Mouse (Mus musculus): ENCODE results near the gene Fnip1. TPM values are rescaled to one million over a fixed set of nuclear protein-coding genes. Genes with fewer than 3 reads are reported as not detected.
A peak's percentile ranks its signal among the peaks of the same experiment; 100 is the strongest.
"Not testable (repeated sequence)": the region's sequence is repeated elsewhere in the genome, so short reads cannot be mapped to it uniquely, and the experiment has no call there.

Gene Fnip1
- 10.7 and 12.4 TPM in 2 replicates for polyA plus RNA-seq (2016; fragmentation: Nextera tagmentation; extraction: Ambion mirVana)

DNA sequence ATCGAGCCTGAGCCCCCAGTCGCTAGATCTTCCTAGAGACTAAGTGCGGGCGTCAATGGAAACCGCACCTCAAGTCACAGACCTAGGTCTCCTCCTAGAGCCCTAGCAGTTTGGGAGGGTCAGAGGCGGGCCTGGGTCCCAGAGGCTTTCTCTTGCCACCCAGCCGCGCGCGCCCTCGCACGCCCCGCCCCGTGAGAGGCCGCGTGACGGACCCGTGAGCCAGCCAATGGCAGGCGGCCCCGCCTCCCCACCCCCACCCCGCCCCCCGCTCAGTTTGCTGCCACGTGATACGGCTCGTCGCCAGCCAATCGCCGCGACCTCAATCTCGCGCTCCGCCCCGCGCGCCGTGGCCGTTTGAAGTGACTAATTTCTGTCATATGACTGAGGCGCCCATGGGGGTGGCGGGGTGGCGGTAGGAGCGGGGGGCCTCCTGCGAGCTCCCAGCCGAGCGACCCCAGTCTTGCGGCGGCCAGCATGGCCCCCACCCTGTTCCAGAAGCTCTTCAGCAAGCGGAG, at the start of gene Fnip1:
Fnip1 (plus strand) TSS at position 377 of the 515 bp plus-strand sequence.
- WGBS, result under 1% methylated on average over 45 of the region's 47 CpGs
- peak within 1 kb of the TSS; percentile 66 for H3K4me2 ChIP-seq (replicated peaks)
- 0 out of 2 replicates have a peak, but pooled peaks cover 13% of the 10 kb centered on the region for H3K4me1 ChIP-seq
- peak within 1 kb of the TSS; percentile 83 for H3K9ac ChIP-seq
- peak within 1 kb of the TSS; percentile 52 for H3K27ac ChIP-seq
- H3K9me3 ChIP-seq, result no peaks in the 10 kb centered on the region
- ATAC-seq (ENCODE audit: insufficient number of reproducible peaks, insufficient read depth, low FRiP score, low TSS enrichment), result peak; percentile 90
- peak within 1 kb of the TSS; percentile 94 for H3K4me3 ChIP-seq
- no peaks in the 10 kb centered on the region for H3K36me3 ChIP-seq
- no peaks in the 10 kb centered on the region for H3K27me3 ChIP-seq

DNA sequence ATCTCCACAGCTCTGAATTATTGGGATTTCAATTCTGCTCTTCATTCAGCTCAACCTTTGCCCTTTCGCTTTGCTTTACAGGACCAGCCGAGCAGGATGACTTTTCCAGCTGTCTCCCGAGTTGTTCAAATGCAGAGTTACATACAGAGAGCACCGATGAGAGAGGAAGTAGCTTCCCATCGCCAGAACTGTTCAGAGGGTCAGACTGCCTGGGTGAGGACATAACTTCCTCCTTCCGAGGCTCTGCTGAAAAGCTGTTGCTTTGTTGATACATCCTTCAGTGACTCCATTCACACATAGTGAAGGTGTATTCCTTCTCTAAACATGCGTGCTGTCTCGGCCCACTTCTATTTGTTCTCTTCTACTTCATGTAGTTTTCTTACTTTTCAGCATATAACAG, 47.6 kb upstream of the Fnip1 start:
- no peak overlapping the region for H3K9ac ChIP-seq
- H3K4me3 ChIP-seq, result no peak overlapping the region
- no peak for ATAC-seq (ENCODE audit: insufficient number of reproducible peaks, insufficient read depth, low FRiP score, low TSS enrichment)
- H3K36me3 ChIP-seq, result no peaks in the 10 kb centered on the region
- H3K4me1 ChIP-seq, result no peaks in the 10 kb centered on the region
- H3K27me3 ChIP-seq, result no peaks in the 10 kb centered on the region
- no peak overlapping the region for H3K4me2 ChIP-seq (replicated peaks)
- H3K27ac ChIP-seq, result no peak overlapping the region
- WGBS, result 70% methylated on average over 8 of the region's 8 CpGs
- no peaks in the 10 kb centered on the region for H3K9me3 ChIP-seq

DNA sequence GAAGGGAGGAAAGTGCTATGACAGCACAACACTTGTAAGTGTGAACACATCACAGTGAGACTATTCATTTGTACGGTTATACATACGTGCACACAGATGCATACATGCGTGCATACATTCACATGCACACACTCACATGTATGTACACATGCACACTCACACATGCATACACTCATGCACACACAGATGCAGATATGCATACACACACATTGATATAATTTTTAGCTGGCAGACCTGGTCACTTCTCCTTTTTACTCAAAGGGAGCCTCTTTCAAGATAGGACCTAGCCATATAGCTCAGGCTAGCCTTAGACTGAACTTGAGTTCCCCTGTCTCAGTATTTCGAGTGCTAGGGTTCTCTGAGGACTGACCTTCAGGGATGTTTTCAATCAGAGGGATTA, 46.7 kb upstream of the Fnip1 start:
- no peaks in the 10 kb centered on the region for H3K36me3 ChIP-seq
- no peaks in the 10 kb centered on the region for H3K9me3 ChIP-seq
- H3K27ac ChIP-seq, result no peak overlapping the region
- H3K4me2 ChIP-seq (replicated peaks), result no peak overlapping the region
- no peaks in the 10 kb centered on the region for H3K27me3 ChIP-seq
- 82% methylated on average over 4 of the region's 4 CpGs for WGBS
- ATAC-seq (ENCODE audit: insufficient number of reproducible peaks, insufficient read depth, low FRiP score, low TSS enrichment), result no peak
- no peaks in the 10 kb centered on the region for H3K4me1 ChIP-seq
- H3K4me3 ChIP-seq, result no peak overlapping the region
- no peak overlapping the region for H3K9ac ChIP-seq

DNA sequence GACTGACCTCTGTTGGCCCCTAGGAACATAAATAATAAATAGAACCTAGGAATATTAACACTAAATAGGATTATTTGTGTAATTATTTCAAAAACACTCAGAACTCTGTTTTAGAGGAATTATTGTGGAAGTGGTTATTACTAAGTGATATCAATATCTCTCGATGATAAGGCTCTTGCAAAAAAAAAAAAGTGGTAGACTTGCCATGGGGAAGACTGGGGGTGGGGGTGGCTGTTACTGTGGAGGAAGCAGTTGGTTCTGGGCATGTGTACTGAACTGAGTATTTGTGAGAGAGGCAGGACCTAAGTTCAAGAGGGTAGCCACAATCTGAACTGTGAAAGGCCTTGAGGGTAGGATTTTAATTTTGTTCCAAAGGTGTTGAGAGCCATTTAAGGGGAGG, 41.3 kb upstream of the Fnip1 start:
- no peaks in the 10 kb centered on the region for H3K27me3 ChIP-seq
- WGBS, result 90% methylated on average over 1 of the region's 1 CpGs
- H3K4me2 ChIP-seq (replicated peaks), result no peak overlapping the region
- no peaks in the 10 kb centered on the region for H3K4me1 ChIP-seq
- H3K36me3 ChIP-seq, result no peaks in the 10 kb centered on the region
- ATAC-seq (ENCODE audit: insufficient number of reproducible peaks, insufficient read depth, low FRiP score, low TSS enrichment), result no peak
- H3K4me3 ChIP-seq, result no peak overlapping the region
- H3K27ac ChIP-seq, result no peak overlapping the region
- no peaks in the 10 kb centered on the region for H3K9me3 ChIP-seq
- H3K9ac ChIP-seq, result no peak overlapping the region

DNA sequence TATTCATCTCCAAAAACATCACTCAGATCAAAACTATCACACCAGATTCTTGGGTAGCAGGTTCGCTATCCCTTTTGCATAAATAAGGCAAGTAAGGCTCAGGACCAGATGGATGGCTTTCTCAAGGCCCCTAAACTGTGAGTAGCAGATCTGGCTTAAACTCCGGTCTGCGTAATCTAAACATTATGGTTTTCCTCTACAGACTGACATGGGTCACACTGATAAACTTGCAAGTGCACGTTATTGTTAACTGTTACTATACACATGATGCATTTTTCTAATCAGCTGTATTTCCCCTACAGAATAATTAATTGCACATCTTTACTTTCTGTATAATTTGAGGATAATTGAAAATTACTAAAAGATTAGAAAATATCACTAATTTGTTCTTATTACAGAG, 39.9 kb upstream of the Fnip1 start:
- H3K4me3 ChIP-seq, result no peak overlapping the region
- H3K9ac ChIP-seq, result no peak overlapping the region
- no peak for ATAC-seq (ENCODE audit: insufficient number of reproducible peaks, insufficient read depth, low FRiP score, low TSS enrichment)
- no peak overlapping the region for H3K4me2 ChIP-seq (replicated peaks)
- H3K27ac ChIP-seq, result no peak overlapping the region
- no peaks in the 10 kb centered on the region for H3K4me1 ChIP-seq
- no peaks in the 10 kb centered on the region for H3K27me3 ChIP-seq
- no peaks in the 10 kb centered on the region for H3K36me3 ChIP-seq
- no peaks in the 10 kb centered on the region for H3K9me3 ChIP-seq
- WGBS, result 58% methylated on average over 4 of the region's 4 CpGs

DNA sequence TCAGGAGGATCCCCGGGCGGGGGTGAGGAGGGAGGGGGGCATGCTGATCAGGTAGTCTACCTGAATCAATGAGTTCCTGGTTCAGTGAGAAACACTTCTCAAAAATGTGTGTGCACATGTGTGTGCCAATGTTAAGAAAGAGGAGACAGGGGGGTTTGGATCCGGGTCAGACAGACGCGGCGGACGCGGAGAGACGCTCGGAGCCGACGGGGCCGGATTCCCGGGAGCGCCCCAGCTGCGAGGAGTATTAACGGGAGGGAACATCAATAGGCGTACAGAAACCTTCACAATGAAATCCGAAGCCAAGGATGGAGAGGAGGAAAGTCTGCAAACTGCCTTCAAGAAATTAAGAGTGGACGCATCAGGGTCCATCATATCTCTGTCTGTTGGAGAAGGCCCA, 37.2 kb upstream of the Fnip1 start:
- not testable (repeated sequence) for H3K27me3 ChIP-seq; H3K9ac ChIP-seq; H3K4me3 ChIP-seq; H3K27ac ChIP-seq; ATAC-seq (ENCODE audit: insufficient number of reproducible peaks, insufficient read depth, low FRiP score, low TSS enrichment); H3K4me1 ChIP-seq; H3K36me3 ChIP-seq; H3K9me3 ChIP-seq; H3K4me2 ChIP-seq (replicated peaks)
- 88% methylated on average over 20 of the region's 20 CpGs for WGBS

DNA sequence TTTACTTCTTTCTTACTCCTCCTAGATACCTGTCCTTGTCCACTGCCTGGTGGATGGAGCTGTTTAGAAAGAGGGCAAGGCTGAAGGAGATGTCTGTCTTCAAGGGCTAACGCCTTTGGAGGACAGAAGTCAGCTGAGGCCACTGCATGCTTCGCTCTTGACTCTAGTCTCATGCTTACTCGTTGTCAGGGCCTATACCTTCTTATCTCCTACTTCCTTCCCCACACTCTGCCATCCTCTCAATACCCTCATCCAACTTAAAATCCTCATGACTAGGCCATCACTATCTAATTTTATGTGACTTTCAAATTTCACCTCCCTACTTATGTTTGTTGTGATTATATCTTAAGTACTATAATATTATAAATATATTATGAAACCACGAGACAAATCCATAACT, 33.1 kb upstream of the Fnip1 start:
- no peaks in the 10 kb centered on the region for H3K4me1 ChIP-seq
- no peaks in the 10 kb centered on the region for H3K27me3 ChIP-seq
- H3K9ac ChIP-seq, result no peak overlapping the region
- H3K27ac ChIP-seq, result no peak overlapping the region
- H3K4me3 ChIP-seq, result no peak overlapping the region
- no peak for ATAC-seq (ENCODE audit: insufficient number of reproducible peaks, insufficient read depth, low FRiP score, low TSS enrichment)
- no peaks in the 10 kb centered on the region for H3K36me3 ChIP-seq
- H3K9me3 ChIP-seq, result no peaks in the 10 kb centered on the region
- WGBS, result 82% methylated on average over 4 of the region's 4 CpGs
- H3K4me2 ChIP-seq (replicated peaks), result no peak overlapping the region

DNA sequence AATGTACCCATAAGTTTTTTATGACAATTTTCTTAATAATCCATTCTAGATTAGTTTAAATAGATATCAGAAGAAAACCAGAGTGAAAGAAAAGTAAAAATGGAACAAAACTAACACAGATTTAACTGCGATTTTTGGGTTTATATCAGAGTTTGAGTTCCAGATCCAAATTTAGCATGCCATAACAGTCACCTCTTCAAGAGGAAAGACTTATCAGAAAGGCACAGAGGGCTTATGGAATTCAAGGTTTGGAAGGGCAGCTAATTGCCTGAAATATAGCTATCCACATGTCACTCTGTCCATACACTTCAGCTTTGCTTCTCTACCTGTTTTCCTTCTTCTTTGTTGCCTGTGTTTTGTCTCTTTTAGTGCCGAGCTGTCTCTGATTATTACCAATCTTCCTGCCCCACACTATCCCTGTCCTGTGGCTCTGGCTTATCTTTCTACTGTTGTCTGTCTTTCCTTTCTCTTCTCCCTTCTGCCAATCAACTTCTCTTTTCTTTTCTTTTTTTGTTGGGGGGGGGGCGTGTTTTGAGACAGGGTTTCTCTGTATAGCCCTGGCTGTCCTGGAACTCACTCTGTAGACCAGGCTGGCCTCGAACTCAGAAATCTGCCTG, 31.0 kb upstream of the Fnip1 start:
- no peaks in the 10 kb centered on the region for H3K4me1 ChIP-seq
- H3K36me3 ChIP-seq, result no peaks in the 10 kb centered on the region
- no peak overlapping the region for H3K9ac ChIP-seq
- H3K9me3 ChIP-seq, result no peaks in the 10 kb centered on the region
- no peaks in the 10 kb centered on the region for H3K27me3 ChIP-seq
- 77% methylated on average over 4 of the region's 4 CpGs for WGBS
- no peak overlapping the region for H3K27ac ChIP-seq
- no peak overlapping the region for H3K4me3 ChIP-seq
- no peak for ATAC-seq (ENCODE audit: insufficient number of reproducible peaks, insufficient read depth, low FRiP score, low TSS enrichment)
- H3K4me2 ChIP-seq (replicated peaks), result no peak overlapping the region

DNA sequence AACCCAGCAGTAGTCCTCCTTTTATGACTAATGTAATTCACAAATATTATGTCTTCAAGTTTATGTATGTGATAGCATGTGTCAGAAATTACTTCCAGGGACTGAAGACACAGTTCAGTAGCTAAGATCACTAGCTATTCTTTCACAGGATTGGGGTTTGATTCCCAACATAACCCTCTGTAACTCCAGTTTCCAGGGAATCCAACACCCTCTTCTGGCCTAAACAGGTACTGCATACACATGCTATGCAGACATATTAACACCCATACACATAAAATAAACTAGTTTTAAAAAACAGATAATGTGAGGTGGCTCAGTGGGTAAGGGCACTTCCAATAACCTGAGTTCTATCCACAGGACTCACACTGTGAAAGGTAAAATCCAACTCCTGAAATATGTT, 27.4 kb upstream of the Fnip1 start:
- Histone ChIP-seq H3K9ac (no peak overlapping the region), H3K4me3 (no peak overlapping the region), H3K4me2 (replicated peaks) (no peak overlapping the region), H3K27me3 (no peaks in the 10 kb centered on the region), H3K9me3 (no peaks in the 10 kb centered on the region), H3K4me1 (no peaks in the 10 kb centered on the region), H3K36me3 (no peaks in the 10 kb centered on the region), H3K27ac (no peak overlapping the region)
- no peak for ATAC-seq (ENCODE audit: insufficient number of reproducible peaks, insufficient read depth, low FRiP score, low TSS enrichment)

DNA sequence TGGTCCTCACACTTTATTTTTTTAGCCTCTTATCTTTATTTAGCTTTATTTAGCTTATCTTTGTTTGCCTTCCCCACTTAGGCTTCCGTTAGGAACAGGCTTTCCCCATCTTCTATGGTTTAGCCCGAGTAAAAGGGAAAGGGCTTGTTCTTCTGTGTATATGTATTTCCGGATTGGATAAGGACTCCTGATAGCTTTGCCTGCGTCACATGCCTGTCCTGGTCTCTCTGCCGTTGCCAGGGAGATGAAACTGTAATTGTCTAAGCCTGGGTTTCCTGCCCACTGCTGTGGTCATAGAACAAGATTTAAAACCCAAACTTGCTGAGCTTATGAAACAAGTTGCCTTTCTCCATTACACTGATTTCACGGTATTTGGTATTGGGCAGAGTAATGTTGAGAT, 25.0 kb upstream of the Fnip1 start:
- Histone ChIP-seq H3K9ac (no peak overlapping the region), H3K4me2 (replicated peaks) (no peak overlapping the region), H3K27ac (no peak overlapping the region), H3K27me3 (no peaks in the 10 kb centered on the region), H3K9me3 (no peaks in the 10 kb centered on the region), H3K36me3 (no peaks in the 10 kb centered on the region), H3K4me1 (no peaks in the 10 kb centered on the region), H3K4me3 (no peak overlapping the region)
- 47% methylated on average over 6 of the region's 6 CpGs for WGBS
- ATAC-seq (ENCODE audit: insufficient number of reproducible peaks, insufficient read depth, low FRiP score, low TSS enrichment), result no peak

DNA sequence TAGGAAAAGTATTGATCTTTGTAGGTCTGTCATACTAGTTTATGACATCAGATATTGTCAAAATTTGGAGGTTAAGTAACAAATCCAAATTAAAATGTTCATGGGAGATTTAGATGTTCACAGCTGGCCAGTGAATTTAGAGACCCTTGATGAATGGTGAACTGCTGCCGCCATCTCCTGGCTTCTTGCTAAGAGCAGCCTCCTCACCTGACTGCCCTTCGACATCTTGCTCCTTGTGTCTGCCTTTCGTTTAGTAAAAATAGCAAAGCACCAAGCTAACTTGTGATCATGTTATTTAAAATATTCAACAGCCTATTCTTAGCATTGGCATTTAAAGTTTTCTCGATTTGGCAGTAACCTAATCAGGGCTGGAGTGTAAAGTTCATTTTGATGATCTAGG, 15.0 kb upstream of the Fnip1 start:
- Histone ChIP-seq H3K9me3 (no peaks in the 10 kb centered on the region), H3K9ac (no peak overlapping the region), H3K36me3 (no peaks in the 10 kb centered on the region), H3K4me3 (no peak overlapping the region), H3K4me2 (replicated peaks) (no peak overlapping the region), H3K4me1 (0 out of 2 replicates have a peak, but pooled peaks cover 3% of the 10 kb centered on the region), H3K27ac (no peak overlapping the region), H3K27me3 (no peaks in the 10 kb centered on the region)
- ATAC-seq (ENCODE audit: insufficient number of reproducible peaks, insufficient read depth, low FRiP score, low TSS enrichment), result no peak
- WGBS, result 82% methylated on average over 4 of the region's 4 CpGs

DNA sequence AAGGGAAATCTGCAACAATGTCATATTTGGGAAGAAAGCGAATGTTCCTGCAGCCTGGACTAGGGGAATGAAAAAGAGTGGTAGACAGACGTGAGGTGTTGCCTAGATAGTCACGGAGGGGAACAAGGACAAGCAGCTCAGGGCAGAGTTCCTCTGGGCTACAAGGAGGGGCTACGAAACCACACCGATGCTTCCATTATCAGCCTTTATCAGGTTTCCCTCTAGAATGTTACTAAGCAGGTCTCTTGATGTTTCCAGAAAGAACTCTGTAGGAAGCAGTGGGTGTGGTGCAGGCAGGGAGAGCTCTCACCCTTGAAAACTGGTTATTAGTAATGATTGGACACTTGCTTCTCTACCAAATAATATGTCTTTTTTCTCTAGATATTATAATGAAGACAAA, 11.7 kb upstream of the Fnip1 start:
- Histone ChIP-seq H3K27ac (no peak overlapping the region), H3K4me3 (no peak overlapping the region), H3K9me3 (no peaks in the 10 kb centered on the region), H3K36me3 (no peaks in the 10 kb centered on the region), H3K9ac (no peak overlapping the region), H3K27me3 (no peaks in the 10 kb centered on the region), H3K4me2 (replicated peaks) (no peak overlapping the region), H3K4me1 (0 out of 2 replicates have a peak, but pooled peaks cover 3% of the 10 kb centered on the region)
- 76% methylated on average over 5 of the region's 5 CpGs for WGBS
- no peak for ATAC-seq (ENCODE audit: insufficient number of reproducible peaks, insufficient read depth, low FRiP score, low TSS enrichment)
